Mouse (Mus musculus) ovary, adult 18-20 months (tissue): ENCODE measurements around the gene Myh10.
"Not testable (repeated sequence)": the region's sequence is repeated elsewhere in the genome, so short reads cannot be mapped to it uniquely, and the experiment has no call there.

Source experiments
- DNase-seq: peaks from one replicate; pipeline ENCODE4 v3.0.0; 2022; ENCODE audit warnings: low spot score, mixed read lengths

The Myh10 gene

GRCm38 (mm10) chr11:68692693-68693446 is 1.5 kb downstream of the Myh10 start:
- DNase-seq, result no peak

GRCm38 (mm10) chr11:68693447-68694040 is 2.2 kb downstream of the Myh10 start:
- DNase-seq, result no peak

GRCm38 (mm10) chr11:68702370-68702769 is 11.0 kb downstream of the Myh10 start:
- DNase-seq, result no peak

GRCm38 (mm10) chr11:68703360-68703759 is 12.0 kb downstream of the Myh10 start:
- DNase-seq, result no peak

- no peak for DNase-seq
Observed at GRCm38 (mm10) chr11:68704258-68704657, 12.9 kb downstream of the Myh10 start.

- DNase-seq, result no peak
Observed at GRCm38 (mm10) chr11:68704847-68705246, 13.5 kb downstream of the Myh10 start.

GRCm38 (mm10) chr11:68706524-68707429 is 15.4 kb downstream of the Myh10 start:
- DNase-seq, result no peak

GRCm38 (mm10) chr11:68707881-68708582 is 16.7 kb downstream of the Myh10 start:
- no peak for DNase-seq

- DNase-seq, result no peak
Observed at GRCm38 (mm10) chr11:68716167-68716566, 24.8 kb downstream of the Myh10 start.

- DNase-seq, result no peak
Observed at GRCm38 (mm10) chr11:68717171-68717840, 25.9 kb downstream of the Myh10 start.

- DNase-seq, result no peak
Observed at GRCm38 (mm10) chr11:68719096-68719648, 27.8 kb downstream of the Myh10 start.

GRCm38 (mm10) chr11:68719774-68720173 is 28.4 kb downstream of the Myh10 start:
- no peak for DNase-seq

GRCm38 (mm10) chr11:68724117-68724516 is 32.8 kb downstream of the Myh10 start:
- no peak for DNase-seq

GRCm38 (mm10) chr11:68728693-68729092 is 37.3 kb downstream of the Myh10 start:
- DNase-seq, result no peak

GRCm38 (mm10) chr11:68730792-68731191 is 39.4 kb downstream of the Myh10 start:
- no peak for DNase-seq

- no peak for DNase-seq
Observed at GRCm38 (mm10) chr11:68732066-68732465, 40.7 kb downstream of the Myh10 start.

- not testable (repeated sequence) for DNase-seq
Observed at GRCm38 (mm10) chr11:68733401-68733800, 42.0 kb downstream of the Myh10 start.

- no peak for DNase-seq
Observed at GRCm38 (mm10) chr11:68739509-68739908, 48.1 kb downstream of the Myh10 start.

GRCm38 (mm10) chr11:68742658-68743057 is 51.3 kb downstream of the Myh10 start:
- DNase-seq, result no peak

GRCm38 (mm10) chr11:68744150-68744549 is 52.8 kb downstream of the Myh10 start:
- no peak for DNase-seq
